Mouse (Mus musculus) liver, embryonic 11.5 days (tissue): ENCODE measurements at regions not wholly inside any gene's neighbourhood (a gene's known extent, or its start where the extent isn't known, plus 50 kb on each side); places are given as distances from the start of the nearest gene placed in this dataset.

Experiments
- ATAC-seq: fragments of 200-750 bp; cut with Nextera tagmentation; replicated peaks from 2 replicates; pipeline ENCODE4 v1.8.0; 2017; ENCODE audit warnings: moderate number of reproducible peaks, mild to moderate bottlenecking, moderate TSS enrichment, moderate library complexity; ENCODE audit not compliant: low FRiP score
- DNase-seq: peaks from one replicate; pipeline ENCODE4 v3.0.0-alpha.2; 2017; ENCODE audit warnings: low spot score
- H3K27ac ChIP-seq: fragments of 300-500 bp; sonication (generic); 2 replicates; pipeline ENCODE4 v1.5.1; 2014; ENCODE audit warnings: mild to moderate bottlenecking, low read depth, low read length, control low read depth
- H3K27me3 ChIP-seq: fragments of 300-500 bp; sonication (generic); replicated peaks from 2 replicates; pipeline ENCODE4 v1.6.1; 2014; ENCODE audit warnings: low read length, mixed read lengths; ENCODE audit not compliant: control insufficient read depth, insufficient read depth
- H3K36me3 ChIP-seq: fragments of 300-500 bp; sonication (generic); 2 replicates; pipeline ENCODE4 v1.6.1; 2014; ENCODE audit warnings: mild to moderate bottlenecking, low read length, moderate library complexity, mixed read lengths; ENCODE audit not compliant: control insufficient read depth, insufficient read depth
- H3K4me1 ChIP-seq: fragments of 300-500 bp; sonication (generic); replicated peaks from 2 replicates; pipeline ENCODE4 v1.6.1; 2014; ENCODE audit warnings: low read length, mixed read lengths; ENCODE audit not compliant: control insufficient read depth, insufficient read depth
- H3K4me2 ChIP-seq: fragments of 300-500 bp; sonication (generic); 2 replicates; pipeline ENCODE4 v1.6.1; 2014; ENCODE audit warnings: mild to moderate bottlenecking, control low read depth, moderate library complexity
- H3K4me3 ChIP-seq: fragments of 300-500 bp; sonication (generic); 2 replicates; pipeline ENCODE4 v1.5.1; 2014; ENCODE audit warnings: low read depth, low read length, control low read depth
- H3K9ac ChIP-seq: fragments of 300-500 bp; sonication (generic); 2 replicates; pipeline ENCODE4 v1.6.1; 2014; ENCODE audit warnings: low read depth, low read length, control low read depth
- H3K9me3 ChIP-seq: fragments of 300-500 bp; sonication (generic); 2 replicates; pipeline ENCODE4 v1.6.1; 2016; ENCODE audit warnings: low read length, inconsistent platforms, mixed read lengths; ENCODE audit not compliant: control insufficient read depth
- WGBS: fragments of 180-500 bp; shearing (Covaris S2); extraction: QIAGEN DNeasy Blood & Tissue Kit; methylation state at CpG from one replicate; pipeline ENCODE4 v1.1.7; 2014; 5-methylcytosine and 5-hydroxymethylcytosine counted together

DNA sequence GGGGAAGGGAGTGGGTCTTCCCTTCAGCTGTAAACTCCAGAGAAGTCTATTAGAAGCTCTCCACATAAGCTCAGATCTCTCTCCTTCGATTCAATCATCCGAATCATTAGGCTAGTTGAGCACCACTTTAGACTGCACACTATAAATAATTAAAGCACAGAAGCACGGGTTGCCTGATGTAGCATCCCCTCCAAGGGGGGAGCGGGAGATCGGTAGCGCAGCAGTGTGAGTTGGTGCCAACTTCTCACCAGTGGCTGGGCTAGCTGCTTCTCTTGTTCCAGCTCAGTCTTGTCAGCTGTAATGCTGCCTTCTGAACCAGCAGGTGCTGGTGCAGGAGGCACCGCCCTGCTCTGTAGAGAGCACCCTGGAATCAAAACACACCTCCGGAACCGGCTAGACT lies 78.6 kb downstream of the A830031A19Rik start:
- Histone ChIP-seq H3K9ac (no peak overlapping the region), H3K9me3 (no peaks in the 10 kb centered on the region), H3K4me1 (no peaks in the 10 kb centered on the region), H3K4me2 (no peak overlapping the region), H3K4me3 (no peak overlapping the region), H3K27me3 (no peaks in the 10 kb centered on the region), H3K27ac (no peak overlapping the region), H3K36me3 (no peaks in the 10 kb centered on the region)
- WGBS: 78% methylated on average over 9 of the region's 9 CpGs
- DNase-seq: no peak
- no peak for ATAC-seq

- ATAC-seq (no peak), DNase-seq (no peak)
- no peak overlapping the region for H3K4me2 ChIP-seq
- no peak overlapping the region for H3K4me3 ChIP-seq
- H3K27ac ChIP-seq: no peak overlapping the region
- H3K9ac ChIP-seq: no peak overlapping the region
- H3K4me1 ChIP-seq: no peaks in the 10 kb centered on the region
- H3K36me3 ChIP-seq: no peaks in the 10 kb centered on the region
- no peaks in the 10 kb centered on the region for H3K27me3 ChIP-seq
- H3K9me3 ChIP-seq: no peaks in the 10 kb centered on the region
Observed at GRCm38 (mm10) chr11:23994160-23994559, 80.7 kb downstream of the A830031A19Rik start.

DNA sequence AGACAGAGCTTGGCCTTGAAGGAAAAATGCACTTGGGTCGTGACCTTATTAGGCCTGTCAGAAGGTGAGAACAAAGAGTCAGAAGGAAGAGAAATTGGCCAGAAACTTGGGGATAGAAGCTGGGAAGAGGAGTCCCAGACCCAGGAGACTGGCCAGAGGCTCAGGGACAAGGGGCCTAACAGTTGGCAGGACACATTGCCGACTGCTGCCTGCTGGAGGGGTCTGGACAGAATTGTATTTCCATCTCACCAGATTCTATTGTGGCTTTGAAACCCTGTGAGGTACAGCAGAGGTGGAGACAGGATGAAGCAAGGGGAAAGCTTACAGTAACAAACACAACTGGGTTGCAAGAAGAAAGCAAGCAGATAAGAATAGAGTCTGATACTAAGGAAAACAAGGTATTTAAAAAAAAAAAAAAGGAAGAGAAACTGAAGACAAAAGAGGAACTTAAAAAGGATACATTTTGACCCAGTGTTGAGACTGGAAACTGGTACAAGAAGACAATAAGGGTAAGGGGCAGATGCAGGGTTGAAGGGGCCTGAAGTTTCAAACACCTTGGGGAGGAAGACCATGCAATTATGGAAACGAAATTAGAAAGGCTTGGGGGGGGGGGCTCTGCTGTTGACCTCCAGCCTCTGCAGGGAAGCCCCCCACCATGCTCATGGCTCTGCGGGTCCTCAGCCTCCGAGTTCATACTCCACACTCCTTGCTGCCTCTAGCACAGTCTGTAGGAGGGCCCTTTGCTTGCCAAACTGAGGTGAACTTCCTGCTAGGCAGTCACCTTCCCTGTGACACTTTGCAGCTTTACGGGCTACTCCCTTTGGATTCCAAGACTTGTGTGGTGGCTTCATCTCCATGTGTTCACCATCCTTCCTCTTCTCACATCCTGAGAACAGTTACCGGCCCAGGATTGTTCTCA lies 87.1 kb downstream of the A830031A19Rik start:
- H3K4me3 ChIP-seq: no peak overlapping the region
- no peaks in the 10 kb centered on the region for H3K27me3 ChIP-seq
- DNase-seq: no peak
- H3K9ac ChIP-seq: no peak overlapping the region
- no peaks in the 10 kb centered on the region for H3K36me3 ChIP-seq
- ATAC-seq: no peak
- H3K9me3 ChIP-seq: no peaks in the 10 kb centered on the region
- 59% methylated on average over 7 of the region's 7 CpGs for WGBS
- H3K4me2 ChIP-seq: no peak overlapping the region
- no peak overlapping the region for H3K27ac ChIP-seq
- H3K4me1 ChIP-seq: no peaks in the 10 kb centered on the region

DNA sequence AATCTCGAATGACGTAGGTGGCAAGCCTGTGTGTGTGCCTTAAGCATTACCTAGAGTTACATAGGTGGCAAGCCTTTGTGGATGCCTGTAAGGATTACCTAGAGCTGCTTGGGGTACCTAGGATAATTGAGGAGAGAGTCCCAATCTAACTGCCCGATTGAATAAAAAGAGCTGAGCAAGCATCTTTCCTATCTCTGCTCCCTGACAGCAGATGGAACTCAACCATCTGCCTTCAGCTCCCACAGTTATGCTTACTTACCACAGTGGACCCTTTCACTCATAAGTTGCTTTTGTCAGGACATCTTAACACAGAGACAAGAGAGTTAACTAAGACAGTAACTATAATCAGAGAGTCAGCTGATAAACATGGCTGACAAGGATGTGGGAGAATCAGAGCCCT lies 89.6 kb downstream of the A830031A19Rik start:
- Histone ChIP-seq H3K4me1 (no peaks in the 10 kb centered on the region), H3K27me3 (no peaks in the 10 kb centered on the region), H3K4me3 (no peak overlapping the region), H3K9ac (no peak overlapping the region), H3K36me3 (no peaks in the 10 kb centered on the region), H3K9me3 (no peaks in the 10 kb centered on the region), H3K27ac (no peak overlapping the region), H3K4me2 (no peak overlapping the region)
- DNase-seq: no peak
- WGBS: 90% methylated on average over 3 of the region's 3 CpGs
- no peak for ATAC-seq

- Histone ChIP-seq H3K27ac (no peak overlapping the region), H3K4me3 (no peak overlapping the region), H3K4me2 (no peak overlapping the region), H3K4me1 (no peaks in the 10 kb centered on the region), H3K9ac (no peak overlapping the region), H3K27me3 (no peaks in the 10 kb centered on the region), H3K36me3 (no peaks in the 10 kb centered on the region), H3K9me3 (no peaks in the 10 kb centered on the region)
- WGBS: 6% methylated on average over 5 of the region's 5 CpGs
- no peak for ATAC-seq
- DNase-seq: peak; percentile 47
Observed at GRCm38 (mm10) chr11:23979332-23979731, 84.3 kb upstream of the Papolg start.

- no peak for ATAC-seq
- Histone ChIP-seq H3K27ac (no peak overlapping the region), H3K27me3 (no peaks in the 10 kb centered on the region), H3K4me2 (no peak overlapping the region), H3K4me1 (no peaks in the 10 kb centered on the region), H3K36me3 (no peaks in the 10 kb centered on the region), H3K9ac (no peak overlapping the region), H3K9me3 (no peaks in the 10 kb centered on the region), H3K4me3 (no peak overlapping the region)
- no peak for DNase-seq
- 62% methylated on average over 5 of the region's 5 CpGs for WGBS
Observed at GRCm38 (mm10) chr11:23978300-23978699, 83.2 kb upstream of the Papolg start.

DNA sequence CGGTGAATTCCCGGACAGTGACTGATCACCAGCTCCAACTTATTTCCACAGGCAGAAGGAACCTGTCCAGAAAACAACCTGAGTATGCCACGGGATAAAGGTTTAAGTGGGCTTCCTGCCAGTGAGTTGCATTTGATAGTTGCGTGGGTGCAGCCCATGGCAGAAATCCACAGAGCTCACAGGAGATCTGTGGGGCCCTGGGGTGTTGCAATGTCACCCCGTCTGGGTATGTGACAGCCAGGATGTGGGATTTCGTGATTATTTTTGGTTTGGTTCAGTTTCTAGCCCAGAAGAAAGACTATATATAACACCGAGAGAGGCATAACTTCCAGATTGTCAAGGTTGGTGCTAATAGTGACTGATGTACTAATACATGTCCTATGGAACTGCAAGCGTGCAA lies 82.0 kb upstream of the Papolg start:
- WGBS: 67% methylated on average over 8 of the region's 8 CpGs
- H3K9ac ChIP-seq: no peak overlapping the region
- no peaks in the 10 kb centered on the region for H3K27me3 ChIP-seq
- ATAC-seq: no peak
- no peak overlapping the region for H3K4me2 ChIP-seq
- no peak for DNase-seq
- no peaks in the 10 kb centered on the region for H3K9me3 ChIP-seq
- no peak overlapping the region for H3K4me3 ChIP-seq
- H3K36me3 ChIP-seq: no peaks in the 10 kb centered on the region
- H3K27ac ChIP-seq: no peak overlapping the region
- H3K4me1 ChIP-seq: no peaks in the 10 kb centered on the region

- H3K4me2 ChIP-seq: peak overlapping the region; percentile 3; the same call in 1 of the 2 replicates
- no peaks in the 10 kb centered on the region for H3K4me1 ChIP-seq
- no peaks in the 10 kb centered on the region for H3K9me3 ChIP-seq
- H3K9ac ChIP-seq: no peak overlapping the region
- H3K4me3 ChIP-seq: no peak overlapping the region
- H3K36me3 ChIP-seq: no peaks in the 10 kb centered on the region
- no peak for DNase-seq
- WGBS: 4% methylated on average over 4 of the region's 4 CpGs
- no peak for ATAC-seq
- H3K27ac ChIP-seq: no peak overlapping the region
- no peaks in the 10 kb centered on the region for H3K27me3 ChIP-seq
Observed at GRCm38 (mm10) chr11:23954323-23954722, 59.3 kb upstream of the Papolg start.

GRCm38 (mm10) chr11:23945966-23946365 lies 50.9 kb upstream of the Papolg start:
- H3K4me1 ChIP-seq: no peaks in the 10 kb centered on the region
- no peaks in the 10 kb centered on the region for H3K27me3 ChIP-seq
- DNase-seq (no peak), ATAC-seq (no peak)
- no peak overlapping the region for H3K4me2 ChIP-seq
- H3K27ac ChIP-seq: no peak overlapping the region
- H3K9me3 ChIP-seq: no peaks in the 10 kb centered on the region
- H3K36me3 ChIP-seq: no peaks in the 10 kb centered on the region
- H3K4me3 ChIP-seq: no peak overlapping the region
- no peak overlapping the region for H3K9ac ChIP-seq
